Mouse (Mus musculus) layer of hippocampus, postnatal 14 days (tissue): ENCODE measurements around the gene Spag9. TPM values are rescaled to one million over a fixed set of nuclear protein-coding genes. Genes with fewer than 3 reads are reported as not detected.

Experiments used
- total RNA-seq, 2 experiments: library from RNA; stranded (reverse); gene quantifications; 2 replicates each; pipeline ENCODE4 v1.2.3; 2021

The Spag9 gene
- total RNA-seq, 2 experiments from 2014 or later = 218 to 238 TPM

Other genes starting within 250 kb of the Spag9 start
- gene Utp18, start 110.3 kb upstream of the Spag9 start, total RNA-seq = 10 to 100 TPM; 23.3 to 25.8 TPM
- gene Mbtd1, start 110.2 kb upstream of the Spag9 start, total RNA-seq = 10 to 100 TPM; 34.8 to 36.8 TPM
- gene Nme2, start 39.8 kb upstream of the Spag9 start, total RNA-seq = 100 to 1,000 TPM; 147 to 156 TPM
- gene Gm20390, start 27.8 kb upstream of the Spag9 start, total RNA-seq = 100 to 1,000 TPM; 125 to 129 TPM
- gene Nme1, start 27.6 kb upstream of the Spag9 start, total RNA-seq = 10 to 100 TPM; 87.7 to 92.8 TPM
- 10 to 100 TPM; 32.3 to 32.4 TPM for gene Tob1, start 215.4 kb downstream of the Spag9 start, total RNA-seq
- gene Wfikkn2, start 249.9 kb downstream of the Spag9 start, total RNA-seq = 1 to 10 TPM; 1.4 to 5.1 TPM